Mouse (Mus musculus) liver, adult 2 months (tissue): ENCODE data around the gene Rpl21. TPM values are rescaled to one million over a fixed set of nuclear protein-coding genes. Genes with fewer than 3 reads are reported as not detected.

ENCODE experiments used
- DNase-seq: peaks from one replicate; pipeline ENCODE4 v3.0.0-alpha.2; 2011; ENCODE audit warnings: low read depth, low spot score; ENCODE audit errors: extremely low read depth
- H3K27ac ChIP-seq: fragments of 200-500 bp; replicated peaks from 2 replicates; pipeline ENCODE4 v1.5.1; 2012; ENCODE audit warnings: low read depth, mild to moderate bottlenecking, control low read depth, inconsistent platforms, low read length; ENCODE audit not compliant: insufficient read depth
- H3K27me3 ChIP-seq: fragments of 200-500 bp; 2 replicates; pipeline ENCODE4 v1.6.1; 2012; ENCODE audit warnings: mild to moderate bottlenecking, moderate library complexity, low read length, inconsistent platforms; ENCODE audit not compliant: control insufficient read depth, insufficient read depth
- H3K36me3 ChIP-seq: fragments of 200-500 bp; 2 replicates; pipeline ENCODE4 v1.6.1; 2012; ENCODE audit warnings: low read length, inconsistent platforms; ENCODE audit not compliant: control insufficient read depth, insufficient read depth
- H3K4me1 ChIP-seq: fragments of 200-500 bp; 2 replicates; pipeline ENCODE4 v1.6.1; 2011; ENCODE audit warnings: low read length; ENCODE audit not compliant: control insufficient read depth, insufficient read depth
- H3K4me3 ChIP-seq: fragments of 200-500 bp; 2 replicates; pipeline ENCODE4 v1.5.1; 2011; ENCODE audit warnings: low read depth, mild to moderate bottlenecking, control low read depth, low read length, moderate library complexity; ENCODE audit not compliant: insufficient read depth
- H3K79me2 ChIP-seq: fragments of 200-500 bp; 2 replicates; pipeline ENCODE4 v1.6.1; 2012; ENCODE audit warnings: inconsistent platforms, mild to moderate bottlenecking, low read length, moderate library complexity; ENCODE audit not compliant: control insufficient read depth, insufficient read depth
- H3K9ac ChIP-seq: fragments of 200-500 bp; 2 replicates; pipeline ENCODE4 v1.6.1; 2012; ENCODE audit warnings: low read depth, mild to moderate bottlenecking, control low read depth, inconsistent platforms, low read length
- CTCF ChIP-seq: fragments of 200-500 bp; IDR thresholded peaks from 2 replicates; pipeline ENCODE4 v1.5.1; 2011; ENCODE audit warnings: low read depth, low read length, control low read depth
- POLR2A ChIP-seq: fragments of 200-500 bp; IDR thresholded peaks from 2 replicates; pipeline ENCODE4 v1.6.1; 2011; ENCODE audit warnings: low read length, control low read depth; ENCODE audit not compliant: insufficient read depth; ENCODE audit errors: extremely low read depth
- WGBS: fragments of 180-500 bp; shearing (Covaris S2); methylation state at CpG from one replicate; pipeline ENCODE4 v1.1.7; 2018; 5-methylcytosine and 5-hydroxymethylcytosine counted together
- polyA plus RNA-seq: library from polyadenylated mRNA; depleted of rRNA; stranded (reverse); fragments of >200 nt; gene quantifications from 2 replicates; pipeline ENCODE4 v1.2.3, GENCODE M21; 2012
- total RNA-seq: library from RNA; depleted of rRNA; stranded (reverse); fragments of >200 nt; gene quantifications from 2 replicates; pipeline ENCODE4 v1.2.3, GENCODE M21; 2014

Gene Rpl21
- total and polyA plus RNA-seq, 2 experiments: 24.5 to 154 TPM

- Histone ChIP-seq H3K36me3 (no peaks in the 10 kb centered on the region), H3K9ac (no peak overlapping the region), H3K27ac (no peak overlapping the region), H3K27me3 (no peaks in the 10 kb centered on the region), H3K4me1 (no peaks in the 10 kb centered on the region), H3K4me3 (no peak overlapping the region), H3K79me2 (no peaks in the 10 kb centered on the region)
- no peak for DNase-seq
- TF ChIP-seq CTCF (no peak), POLR2A (no peak)
- WGBS: 97% methylated on average over 3 of the region's 3 CpGs
Observed at GRCm38 (mm10) chr5:146856106-146856505, 23.4 kb downstream of the Rpl21 start.

DNA sequence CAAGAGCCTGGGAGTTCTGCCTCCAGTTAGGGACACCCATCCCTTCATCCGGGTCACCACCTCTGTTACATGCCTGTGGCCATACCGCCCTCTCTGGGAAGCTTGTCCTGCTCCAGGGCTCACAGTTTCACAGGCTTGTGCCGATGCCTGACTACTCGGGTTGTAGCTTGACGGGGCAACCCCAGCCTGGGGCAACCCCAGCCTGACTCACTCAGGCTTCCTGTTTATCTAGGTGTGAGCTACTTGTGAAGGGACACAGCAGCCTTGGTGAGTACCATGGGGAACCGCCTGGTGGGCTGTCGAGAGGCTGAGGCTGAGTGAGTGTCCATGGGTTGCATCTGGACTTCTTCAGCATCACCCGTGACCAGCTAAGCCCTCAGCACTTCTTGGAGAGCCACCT lies 24.9 kb downstream of the Rpl21 start:
- no peak for TF ChIP-seq POLR2A
- no peak for TF ChIP-seq CTCF
- 83% methylated on average over 8 of the region's 8 CpGs for WGBS
- no peak for DNase-seq
- H3K4me3 ChIP-seq: no peak overlapping the region
- H3K4me1 ChIP-seq: no peaks in the 10 kb centered on the region
- no peaks in the 10 kb centered on the region for H3K79me2 ChIP-seq
- no peak overlapping the region for H3K27ac ChIP-seq
- no peaks in the 10 kb centered on the region for H3K27me3 ChIP-seq
- no peaks in the 10 kb centered on the region for H3K36me3 ChIP-seq
- H3K9ac ChIP-seq: no peak overlapping the region

GRCm38 (mm10) chr5:146858772-146859171 lies 26.1 kb downstream of the Rpl21 start:
- Histone ChIP-seq H3K36me3 (no peaks in the 10 kb centered on the region), H3K4me3 (no peak overlapping the region), H3K9ac (no peak overlapping the region), H3K27ac (no peak overlapping the region), H3K27me3 (no peaks in the 10 kb centered on the region), H3K4me1 (no peaks in the 10 kb centered on the region), H3K79me2 (no peaks in the 10 kb centered on the region)
- DNase-seq: no peak
- WGBS: 96% methylated on average over 9 of the region's 9 CpGs
- TF ChIP-seq POLR2A (no peak), CTCF (no peak)

- 91% methylated on average over 8 of the region's 8 CpGs for WGBS
- DNase-seq: no peak
- TF ChIP-seq POLR2A (no peak), CTCF (no peak)
Observed at GRCm38 (mm10) chr5:146859246-146859645, 26.6 kb downstream of the Rpl21 start.

GRCm38 (mm10) chr5:146860222-146860998 lies 27.7 kb downstream of the Rpl21 start:
- no peaks in the 10 kb centered on the region for H3K79me2 ChIP-seq
- no peaks in the 10 kb centered on the region for H3K36me3 ChIP-seq
- TF ChIP-seq CTCF: no peak
- TF ChIP-seq POLR2A: no peak
- WGBS: 72% methylated on average over 18 of the region's 18 CpGs
- H3K4me3 ChIP-seq: no peak overlapping the region
- no peaks in the 10 kb centered on the region for H3K27me3 ChIP-seq
- no peaks in the 10 kb centered on the region for H3K4me1 ChIP-seq
- no peak for DNase-seq
- no peak overlapping the region for H3K27ac ChIP-seq
- H3K9ac ChIP-seq: no peak overlapping the region

More at GRCm38 (mm10) chr5:146859246-146859645, 26.6 kb downstream of the Rpl21 start:
- H3K4me3 ChIP-seq: no peak overlapping the region
- no peaks in the 10 kb centered on the region for H3K36me3 ChIP-seq
- H3K27me3 ChIP-seq: no peaks in the 10 kb centered on the region
- H3K27ac ChIP-seq: no peak overlapping the region
- H3K4me1 ChIP-seq: no peaks in the 10 kb centered on the region
- H3K9ac ChIP-seq: no peak overlapping the region
- H3K79me2 ChIP-seq: no peaks in the 10 kb centered on the region

DNA sequence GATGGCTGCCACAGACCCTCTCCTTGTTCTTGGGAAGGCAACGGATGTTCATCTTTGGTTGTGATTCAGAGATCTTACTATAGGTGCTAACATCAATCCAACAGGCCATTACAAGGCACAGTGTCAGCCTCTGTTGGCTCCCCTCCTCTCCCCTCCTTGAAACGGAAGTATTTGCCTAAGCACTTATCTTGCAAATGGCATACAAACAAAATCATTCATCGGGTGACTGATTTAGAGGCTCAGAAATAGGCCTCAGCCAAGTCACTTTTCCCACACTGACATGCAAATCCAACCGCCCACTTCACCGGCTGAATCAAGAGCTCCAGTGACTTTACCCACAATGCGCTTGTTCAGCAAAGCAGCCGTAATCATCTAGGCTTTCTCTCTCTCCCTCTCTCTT lies 28.9 kb downstream of the Rpl21 start:
- Histone ChIP-seq H3K27me3 (no peaks in the 10 kb centered on the region), H3K4me1 (no peaks in the 10 kb centered on the region), H3K79me2 (no peaks in the 10 kb centered on the region), H3K36me3 (no peaks in the 10 kb centered on the region), H3K27ac (no peak overlapping the region), H3K9ac (no peak overlapping the region), H3K4me3 (no peak overlapping the region)
- TF ChIP-seq POLR2A (no peak), CTCF (no peak)
- 52% methylated on average over 7 of the region's 7 CpGs for WGBS
- DNase-seq: no peak
